Mouse (Mus musculus): ENCODE measurements around the gene Shpk. TPM values are rescaled to one million over a fixed set of nuclear protein-coding genes. Genes with fewer than 3 reads are reported as not detected.

Gene Shpk
- 38.3 and 38.6 TPM in 2 replicates for total RNA-seq (2014; rRNA removed)
- polyA plus RNA-seq (2012; rRNA removed) = 43.5 and 44.5 TPM in 2 replicates

DNA sequence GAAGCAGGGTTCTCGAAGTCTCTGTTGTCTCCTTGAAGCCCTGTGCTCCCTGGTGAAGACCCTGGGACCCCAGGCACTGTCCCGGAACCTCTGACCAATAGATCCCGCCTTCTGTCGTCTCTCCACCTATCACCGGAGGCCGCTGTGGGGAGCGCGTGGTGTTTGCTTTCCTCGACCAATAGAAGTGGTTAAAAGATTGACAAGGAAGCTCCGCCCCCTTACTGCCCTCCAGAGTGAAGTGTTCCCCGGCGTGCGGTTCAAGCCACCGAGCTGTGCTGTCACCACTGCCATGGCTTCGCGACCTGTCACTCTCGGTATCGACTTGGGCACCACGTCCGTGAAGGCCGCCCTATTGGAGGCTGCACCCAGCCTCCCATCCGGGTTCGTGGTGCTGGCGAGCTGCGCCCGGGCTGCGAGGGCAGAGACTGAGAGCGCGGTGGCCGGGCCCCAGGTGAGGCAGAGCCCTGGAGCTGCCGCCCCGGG, at the start of gene Shpk:
Gene Shpk (plus strand): TSS at position 231 of the 483 bp plus-strand sequence.
- Histone ChIP-seq H3K27ac (replicated peaks; ENCODE audit: insufficient read depth, low read depth, low read length) (peak within 1 kb of the TSS; percentile 95), H3K27me3 (ENCODE audit: control insufficient read depth, insufficient read depth, low read length) (no peaks in the 10 kb centered on the region), H3K9ac (ENCODE audit: low read depth, low read length) (peak within 1 kb of the TSS; percentile 92), H3K4me3 (ENCODE audit: insufficient read depth, low read depth, low read length) (peak within 1 kb of the TSS; percentile 64), H3K4me1 (ENCODE audit: control insufficient read depth, insufficient read depth, low read length) (peaks cover 12% of the 10 kb centered on the region), H3K79me2 (ENCODE audit: control insufficient read depth, insufficient read depth, low read length) (peaks cover 6% of the 10 kb centered on the region; the same call in 1 of the 2 replicates), H3K36me3 (ENCODE audit: control insufficient read depth, insufficient read depth, low read length) (peaks cover 3% of the 10 kb centered on the region; the same call in 1 of the 2 replicates)
- under 1% methylated on average over 32 of the region's 32 CpGs for WGBS
- TF ChIP-seq CTCF (IDR thresholded peaks at IDR 0.05; ENCODE audit: low read depth, low read length) (no peak), POLR2A (IDR thresholded peaks at IDR 0.05; ENCODE audit: extremely low read depth, insufficient read depth, low read length) (peak; percentile 94)
- DNase-seq (ENCODE audit: extremely low read depth, low read depth, low spot score) = peak; percentile 93

DNA sequence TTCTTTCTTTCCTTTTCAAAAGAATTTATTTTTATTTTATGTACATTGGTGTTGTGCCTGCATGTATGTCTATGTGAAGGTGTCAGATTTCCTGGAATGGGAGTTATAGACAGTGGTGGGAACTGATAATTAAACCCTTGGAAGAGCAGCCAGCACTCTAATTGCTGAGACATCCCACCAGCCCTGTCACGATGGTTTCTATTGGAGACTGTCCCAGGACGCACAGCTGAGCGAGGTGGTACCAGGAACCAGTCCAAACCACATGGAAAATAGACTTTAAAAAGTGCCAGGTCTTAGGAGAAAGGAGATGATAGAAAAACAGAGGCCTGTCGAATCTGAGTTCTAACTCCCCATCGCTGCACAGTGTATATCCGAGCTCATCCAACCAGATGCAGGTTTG, 44.2 kb upstream of the Shpk start:
- DNase-seq (ENCODE audit: extremely low read depth, low read depth, low spot score) = no peak
- Histone ChIP-seq H3K9ac (ENCODE audit: low read depth, low read length) (no peak overlapping the region), H3K4me1 (ENCODE audit: control insufficient read depth, insufficient read depth, low read length) (no peaks in the 10 kb centered on the region), H3K79me2 (ENCODE audit: control insufficient read depth, insufficient read depth, low read length) (no peaks in the 10 kb centered on the region), H3K36me3 (ENCODE audit: control insufficient read depth, insufficient read depth, low read length) (no peaks in the 10 kb centered on the region), H3K27me3 (ENCODE audit: control insufficient read depth, insufficient read depth, low read length) (no peaks in the 10 kb centered on the region), H3K27ac (replicated peaks; ENCODE audit: insufficient read depth, low read depth, low read length) (no peak overlapping the region), H3K4me3 (ENCODE audit: insufficient read depth, low read depth, low read length) (no peak overlapping the region)
- TF ChIP-seq POLR2A (IDR thresholded peaks at IDR 0.05; ENCODE audit: extremely low read depth, insufficient read depth, low read length) (no peak), CTCF (IDR thresholded peaks at IDR 0.05; ENCODE audit: low read depth, low read length) (no peak)
- 75% methylated on average over 6 of the region's 6 CpGs for WGBS

DNA sequence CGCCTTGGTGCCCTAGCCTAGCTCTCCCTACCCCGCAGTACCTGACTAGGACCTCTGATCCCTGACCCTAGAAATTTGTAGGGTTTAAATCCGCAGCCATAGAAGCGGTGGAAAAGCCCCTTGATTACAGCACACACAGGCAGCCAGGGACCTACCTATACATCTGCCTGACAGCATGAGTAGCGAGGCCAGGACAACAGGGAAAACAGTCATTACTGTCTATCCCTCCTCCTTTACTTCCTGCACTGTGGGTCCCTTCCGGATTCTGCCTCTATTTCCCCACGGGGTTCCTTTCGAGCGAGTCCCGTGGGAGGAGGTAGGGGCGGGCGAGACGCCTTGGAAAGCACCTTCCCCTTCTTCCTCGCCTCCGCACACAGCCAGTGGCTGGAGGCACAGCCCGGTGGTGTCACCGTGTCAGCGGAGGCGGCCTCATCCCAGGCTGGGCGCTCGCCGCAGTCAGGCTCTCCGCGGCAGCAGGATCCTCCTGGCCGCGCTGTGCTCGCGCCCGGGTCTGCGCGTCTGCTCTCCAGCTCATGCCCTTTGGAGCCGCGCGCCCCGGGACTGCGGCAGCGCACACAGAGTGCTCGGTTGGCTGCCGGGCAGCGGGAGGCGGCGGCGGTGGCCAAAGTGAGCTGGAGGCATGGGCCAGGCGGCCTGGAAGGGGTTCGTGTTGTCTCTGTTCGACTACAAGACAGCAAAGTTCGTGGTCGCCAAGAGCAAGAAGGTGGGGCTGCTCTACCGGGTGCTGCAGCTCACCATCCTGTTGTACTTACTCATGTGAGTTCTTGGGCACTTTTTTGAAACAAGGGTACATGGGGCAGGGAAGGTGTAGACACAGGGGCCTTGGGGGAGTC, 39.1 kb upstream of the Shpk start, which contains the start of gene P2rx5:
Gene P2rx5 (plus strand): TSS at position 465 of the 854 bp plus-strand sequence.
- 4% methylated on average over 49 of the region's 49 CpGs for WGBS
- Histone ChIP-seq H3K36me3 (ENCODE audit: control insufficient read depth, insufficient read depth, low read length) (no peaks in the 10 kb centered on the region), H3K9ac (ENCODE audit: low read depth, low read length) (peak within 1 kb of the TSS; percentile 32), H3K79me2 (ENCODE audit: control insufficient read depth, insufficient read depth, low read length) (no peaks in the 10 kb centered on the region), H3K27ac (replicated peaks; ENCODE audit: insufficient read depth, low read depth, low read length) (no peak within 1 kb of the TSS), H3K4me1 (ENCODE audit: control insufficient read depth, insufficient read depth, low read length) (peaks cover 3% of the 10 kb centered on the region; the same call in 1 of the 2 replicates), H3K4me3 (ENCODE audit: insufficient read depth, low read depth, low read length) (peak within 1 kb of the TSS; percentile 51; the same call in 1 of the 2 replicates), H3K27me3 (ENCODE audit: control insufficient read depth, insufficient read depth, low read length) (no peaks in the 10 kb centered on the region)
- DNase-seq (ENCODE audit: extremely low read depth, low read depth, low spot score) = peak; percentile 36
- TF ChIP-seq CTCF (IDR thresholded peaks at IDR 0.05; ENCODE audit: low read depth, low read length) = no peak
- TF ChIP-seq POLR2A (IDR thresholded peaks at IDR 0.05; ENCODE audit: extremely low read depth, insufficient read depth, low read length) = no peak

DNA sequence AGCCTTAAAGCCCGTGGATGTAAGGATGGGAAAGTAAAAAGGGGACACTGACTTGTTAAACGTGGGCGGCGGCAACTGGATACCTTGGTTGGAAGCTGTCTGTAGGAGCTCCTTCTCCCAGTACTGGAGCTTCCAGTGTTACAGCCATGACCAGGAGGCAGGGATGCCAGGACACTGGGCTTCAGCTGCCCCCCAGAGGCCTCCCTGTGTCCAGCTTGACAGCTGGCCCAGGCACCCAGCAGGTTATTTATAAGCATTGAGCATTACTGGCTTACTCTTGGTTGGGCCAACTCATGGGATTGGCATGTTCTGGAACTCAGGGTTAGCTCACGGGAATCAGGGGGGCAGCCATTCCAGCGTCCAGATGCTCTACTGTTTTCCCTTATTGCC, 38.5 kb upstream of the Shpk start:
- 39% methylated on average over 6 of the region's 6 CpGs for WGBS
- Histone ChIP-seq H3K27ac (replicated peaks; ENCODE audit: insufficient read depth, low read depth, low read length) (no peak overlapping the region), H3K4me3 (ENCODE audit: insufficient read depth, low read depth, low read length) (no peak overlapping the region), H3K36me3 (ENCODE audit: control insufficient read depth, insufficient read depth, low read length) (no peaks in the 10 kb centered on the region), H3K4me1 (ENCODE audit: control insufficient read depth, insufficient read depth, low read length) (peaks cover 3% of the 10 kb centered on the region; the same call in 1 of the 2 replicates), H3K27me3 (ENCODE audit: control insufficient read depth, insufficient read depth, low read length) (no peaks in the 10 kb centered on the region), H3K9ac (ENCODE audit: low read depth, low read length) (peak overlapping the region; percentile 32; the same call in 1 of the 2 replicates), H3K79me2 (ENCODE audit: control insufficient read depth, insufficient read depth, low read length) (no peaks in the 10 kb centered on the region)
- no peak for DNase-seq (ENCODE audit: extremely low read depth, low read depth, low spot score)
- TF ChIP-seq POLR2A (IDR thresholded peaks at IDR 0.05; ENCODE audit: extremely low read depth, insufficient read depth, low read length) (no peak), CTCF (IDR thresholded peaks at IDR 0.05; ENCODE audit: low read depth, low read length) (no peak)

DNA sequence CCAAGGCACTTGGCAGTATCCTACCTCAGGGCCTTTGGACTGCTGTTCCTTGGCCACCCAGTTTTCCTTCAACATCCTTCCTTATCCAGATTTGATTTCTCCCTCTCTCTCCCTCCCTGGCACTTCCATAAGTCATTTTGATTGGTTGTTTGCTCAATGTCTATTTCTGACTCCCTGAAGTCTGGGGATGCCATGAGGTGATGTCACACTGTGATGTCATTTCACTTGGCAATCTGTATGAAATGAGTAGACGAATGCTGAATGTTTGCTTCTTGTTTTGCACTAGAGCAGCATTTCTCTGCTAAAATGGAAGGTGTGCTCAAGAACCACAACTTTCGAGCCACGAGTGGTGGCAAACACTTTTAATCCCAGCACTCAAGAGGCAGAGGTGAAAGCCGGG, 37.6 kb upstream of the Shpk start:
- H3K27me3 ChIP-seq (ENCODE audit: control insufficient read depth, insufficient read depth, low read length) = no peaks in the 10 kb centered on the region
- H3K4me3 ChIP-seq (ENCODE audit: insufficient read depth, low read depth, low read length) = no peak overlapping the region
- H3K9ac ChIP-seq (ENCODE audit: low read depth, low read length) = no peak overlapping the region
- H3K27ac ChIP-seq (replicated peaks; ENCODE audit: insufficient read depth, low read depth, low read length) = no peak overlapping the region
- H3K36me3 ChIP-seq (ENCODE audit: control insufficient read depth, insufficient read depth, low read length) = no peaks in the 10 kb centered on the region
- H3K4me1 ChIP-seq (ENCODE audit: control insufficient read depth, insufficient read depth, low read length) = peaks cover 3% of the 10 kb centered on the region; the same call in 1 of the 2 replicates
- WGBS = 85% methylated on average over 4 of the region's 4 CpGs
- DNase-seq (ENCODE audit: extremely low read depth, low read depth, low spot score) = no peak
- no peaks in the 10 kb centered on the region for H3K79me2 ChIP-seq (ENCODE audit: control insufficient read depth, insufficient read depth, low read length)
- TF ChIP-seq CTCF (IDR thresholded peaks at IDR 0.05; ENCODE audit: low read depth, low read length) = no peak
- no peak for TF ChIP-seq POLR2A (IDR thresholded peaks at IDR 0.05; ENCODE audit: extremely low read depth, insufficient read depth, low read length)

Measured in liver, adult 2 months (tissue).